Mouse (Mus musculus) CH12.LX (cell line): ENCODE measurements around the gene Cisd3. TPM values are rescaled to one million over a fixed set of nuclear protein-coding genes. Genes with fewer than 3 reads are reported as not detected.

Experiments
- DNase-seq: peaks from one replicate; pipeline ENCODE4 v3.0.0-alpha.2; 2013; ENCODE audit errors: extremely low read depth
- H3K27ac ChIP-seq: 2 replicates; pipeline ENCODE4 v1.5.1; 2012; ENCODE audit warnings: low read depth, mild to moderate bottlenecking, control low read depth, moderate library complexity; ENCODE audit not compliant: insufficient read depth
- H3K27me3 ChIP-seq: replicated peaks from 2 replicates; pipeline ENCODE3; 2012; ENCODE audit warnings: inconsistent platforms
- H3K36me3 ChIP-seq, 2 experiments: replicated peaks in 1 of 2; 2 replicates each; pipeline versions ENCODE3 to v1.6.1; 2012; ENCODE audit warnings: inconsistent platforms in 1 of 2, low read length in 1 of 2, mild to moderate bottlenecking in 1 of 2, mixed read lengths in 1 of 2, moderate library complexity in 1 of 2; ENCODE audit not compliant: control insufficient read depth in 1 of 2, insufficient read depth in 1 of 2
- H3K4me1 ChIP-seq, 2 experiments: 2 replicates each; pipeline ENCODE4 v1.6.1; 2012; ENCODE audit warnings: inconsistent platforms in 1 of 2, moderate library complexity in 1 of 2; ENCODE audit not compliant: insufficient read depth in 2 of 2, control insufficient read depth in 1 of 2
- H3K4me2 ChIP-seq: 2 replicates; pipeline ENCODE4 v1.6.1; 2012; ENCODE audit warnings: low read depth, mild to moderate bottlenecking, control low read depth; ENCODE audit not compliant: poor library complexity, insufficient read depth, severe bottlenecking
- H3K4me3 ChIP-seq, 3 experiments: fragments of 150-350 bp in 1 of 3; sonication (generic) in 1 of 3; replicated peaks in 1 of 3; 2 replicates each; pipeline versions ENCODE3 to v1.5.1; 2011 to 2012; ENCODE audit warnings: low read depth in 2 of 3, low read length in 2 of 3, mild to moderate bottlenecking in 2 of 3, moderate library complexity in 2 of 3, control low read depth in 1 of 3, improper control_type of control experiment in 1 of 3, inconsistent platforms in 1 of 3, mixed read lengths in 1 of 3; ENCODE audit not compliant: poor library complexity in 1 of 3
- H3K79me2 ChIP-seq: replicated peaks from 2 replicates; pipeline ENCODE4 v1.6.1; 2012; ENCODE audit warnings: mild to moderate bottlenecking, moderate library complexity; ENCODE audit not compliant: control insufficient read depth, poor library complexity, insufficient read depth, severe bottlenecking; ENCODE audit errors: extremely low read depth
- H3K9ac ChIP-seq: 2 replicates; pipeline ENCODE4 v1.6.1; 2012; ENCODE audit warnings: low read depth, mild to moderate bottlenecking, control low read depth, moderate library complexity; ENCODE audit not compliant: insufficient read depth
- H3K9me3 ChIP-seq: replicated peaks from 2 replicates; pipeline ENCODE3; 2012; ENCODE audit warnings: low read length, inconsistent platforms, mixed read lengths
- CHD1 ChIP-seq: IDR thresholded peaks from 2 replicates; pipeline ENCODE4 v1.6.1; 2012; ENCODE audit warnings: low read depth, low read length, improper control_type of control experiment, inconsistent platforms
- CHD2 ChIP-seq: IDR thresholded peaks from 2 replicates; pipeline ENCODE4 v1.6.1; 2011; ENCODE audit warnings: low read length, improper control_type of control experiment
- CTCF ChIP-seq, 2 experiments: IDR thresholded peaks in 1 of 2; conservative IDR thresholded peaks in 1 of 2; 2 replicates each; pipeline ENCODE4 v1.5.1; 2011 to 2012; ENCODE audit warnings: low read depth in 2 of 2, low read length in 2 of 2, improper control_type of control experiment in 1 of 2, inconsistent platforms in 1 of 2, mild to moderate bottlenecking in 1 of 2, moderate library complexity in 1 of 2
- ELF1 ChIP-seq: IDR thresholded peaks from 2 replicates; pipeline ENCODE4 v1.6.1; 2014; ENCODE audit warnings: low read depth, mild to moderate bottlenecking, inconsistent platforms, low read length, improper control_type of control experiment
- ETS1 ChIP-seq: conservative IDR thresholded peaks from 2 replicates; pipeline ENCODE4 v1.6.1; 2012; ENCODE audit warnings: low read depth, mild to moderate bottlenecking, inconsistent platforms, low read length, improper control_type of control experiment, moderate library complexity
- GABPA ChIP-seq: IDR thresholded peaks from 2 replicates; pipeline ENCODE4 v1.6.1; 2012; ENCODE audit warnings: low read depth, low read length, improper control_type of control experiment, inconsistent platforms; ENCODE audit not compliant: insufficient replicate concordance
- HCFC1 ChIP-seq: IDR thresholded peaks from 2 replicates; pipeline ENCODE4 v1.6.1; 2012; ENCODE audit warnings: low read depth, mild to moderate bottlenecking, inconsistent platforms, low read length, improper control_type of control experiment
- IRF4 ChIP-seq: IDR thresholded peaks from 2 replicates; pipeline ENCODE4 v1.6.1; 2014; ENCODE audit warnings: low read depth, mild to moderate bottlenecking, inconsistent platforms, low read length, improper control_type of control experiment
- JUND ChIP-seq: conservative IDR thresholded peaks from 2 replicates; pipeline ENCODE4 v1.6.1; 2011; ENCODE audit warnings: low read depth, low read length, improper control_type of control experiment
- KAT2A ChIP-seq: IDR thresholded peaks from 2 replicates; pipeline ENCODE4 v1.6.1; 2012; ENCODE audit warnings: low read length, improper control_type of control experiment, inconsistent platforms; ENCODE audit not compliant: insufficient replicate concordance
- MAFK ChIP-seq: IDR thresholded peaks from 2 replicates; pipeline ENCODE4 v1.6.1; 2011; ENCODE audit warnings: low read length, improper control_type of control experiment; ENCODE audit not compliant: insufficient replicate concordance
- MAX ChIP-seq: IDR thresholded peaks from 2 replicates; pipeline ENCODE4 v1.6.1; 2011; ENCODE audit warnings: low read length, improper control_type of control experiment
- MAZ ChIP-seq: IDR thresholded peaks from 2 replicates; pipeline ENCODE4 v1.6.1; 2012; ENCODE audit warnings: low read depth, mild to moderate bottlenecking, inconsistent platforms, low read length, improper control_type of control experiment, moderate library complexity
- MEF2A ChIP-seq: IDR thresholded peaks from 2 replicates; pipeline ENCODE4 v1.6.1; 2014; ENCODE audit warnings: low read depth, mild to moderate bottlenecking, inconsistent platforms, low read length, improper control_type of control experiment, borderline replicate concordance
- MXI1 ChIP-seq: IDR thresholded peaks from 2 replicates; pipeline ENCODE4 v1.6.1; 2011; ENCODE audit warnings: mild to moderate bottlenecking, low read depth, low read length, improper control_type of control experiment
- MYC ChIP-seq: IDR thresholded peaks from 2 replicates; pipeline ENCODE4 v1.6.1; 2011; ENCODE audit warnings: low read depth, mild to moderate bottlenecking, improper control_type of control experiment, low read length
- NELFE ChIP-seq: IDR thresholded peaks from 2 replicates; pipeline ENCODE4 v1.6.1; 2011; ENCODE audit warnings: low read depth, low read length, improper control_type of control experiment
- NRF1 ChIP-seq: IDR thresholded peaks from 2 replicates; pipeline ENCODE4 v1.6.1; 2014; ENCODE audit warnings: low read depth, mild to moderate bottlenecking, inconsistent platforms, low read length, improper control_type of control experiment, moderate library complexity
- PAX5 ChIP-seq: IDR thresholded peaks from 2 replicates; pipeline ENCODE4 v1.6.1; 2012; ENCODE audit warnings: low read length, inconsistent platforms, mixed read lengths
- POLR2AphosphoS2 ChIP-seq: IDR thresholded peaks from 2 replicates; pipeline ENCODE4 v1.6.1; 2011; ENCODE audit warnings: low read depth, low read length, improper control_type of control experiment
- RCOR1 ChIP-seq: conservative IDR thresholded peaks from 2 replicates; pipeline ENCODE4 v1.6.1; 2012; ENCODE audit warnings: low read depth, mild to moderate bottlenecking, inconsistent platforms, low read length, improper control_type of control experiment
- SIN3A ChIP-seq: IDR thresholded peaks from 2 replicates; pipeline ENCODE4 v1.6.1; 2012; ENCODE audit warnings: low read length, improper control_type of control experiment, inconsistent platforms
- SMC3 ChIP-seq: IDR thresholded peaks from 2 replicates; pipeline ENCODE4 v1.6.1; 2011; ENCODE audit warnings: low read depth, low read length, improper control_type of control experiment
- TBP ChIP-seq: conservative IDR thresholded peaks from 2 replicates; pipeline ENCODE4 v1.6.1; 2011; ENCODE audit warnings: low read depth, low read length, improper control_type of control experiment
- TCF12 ChIP-seq: IDR thresholded peaks from 2 replicates; pipeline ENCODE4 v1.6.1; 2014; ENCODE audit warnings: low read depth, mild to moderate bottlenecking, inconsistent platforms, low read length, improper control_type of control experiment
- USF1 ChIP-seq: IDR thresholded peaks from 2 replicates; pipeline ENCODE4 v1.6.1; 2014; ENCODE audit warnings: low read depth, mild to moderate bottlenecking, inconsistent platforms, low read length, improper control_type of control experiment
- USF2 ChIP-seq: conservative IDR thresholded peaks from 2 replicates; pipeline ENCODE4 v1.6.1; 2011; ENCODE audit warnings: low read depth, low read length, improper control_type of control experiment
- ZC3H11A ChIP-seq: IDR thresholded peaks from 2 replicates; pipeline ENCODE4 v1.6.1; 2012; ENCODE audit warnings: low read depth, mild to moderate bottlenecking, inconsistent platforms, low read length, improper control_type of control experiment
- ZKSCAN1 ChIP-seq: IDR thresholded peaks from 2 replicates; pipeline ENCODE4 v1.6.1; 2012; ENCODE audit warnings: low read depth, inconsistent platforms, low read length, improper control_type of control experiment, borderline replicate concordance
- ZNF384 ChIP-seq: IDR thresholded peaks from 2 replicates; pipeline ENCODE4 v1.6.1; 2012; ENCODE audit warnings: low read depth, low read length, improper control_type of control experiment, inconsistent platforms
- dilution Hi-C: fragments of 300-500 bp; cut with MboI; formaldehyde crosslinking; loops from 2 replicates; pipeline ENCODE4 v1.14.3; 2020; ENCODE audit warnings: low sequenced_read_pairs; ENCODE audit not compliant: extremely low pct_unique_long_range_greater_than_20kb, extremely low pct_ligation_motif_present
- in situ Hi-C: fragments of 300-500 bp; cut with MboI; formaldehyde crosslinking; loops from 3 replicates; pipeline ENCODE4 v1.14.3; 2019; ENCODE audit warnings: low sequenced_read_pairs, low pct_ligation_motif_present, low pct_unique_long_range_greater_than_20kb, mixed read lengths
- polyA plus RNA-seq: library from polyadenylated mRNA; unstranded; fragments of >175 nt; gene quantifications from 2 replicates; pipeline ENCODE4 v1.2.1, GENCODE M21; 2012; ENCODE audit warnings: low read depth; ENCODE audit not compliant: insufficient read length
- total RNA-seq, 2 experiments: library from RNA; depleted of rRNA; stranded (reverse); fragments of 300-350 nt in 1 of 2; fragments of >200 nt in 1 of 2; gene quantifications; 2 replicates each; pipeline ENCODE4 v1.2.3; 2012 to 2014

Cisd3 gene
- total and polyA plus RNA-seq, 3 experiments = 66.1 to 221 (median 141) TPM

GRCm38 (mm10) chr11:97658751-97659266 lies 26.8 kb upstream of the Cisd3 start:
- Histone ChIP-seq H3K9me3 (peaks cover 3% of the 10 kb centered on the region), H3K4me1 (peaks cover 17 to 48% of the 10 kb centered on the region in 2 experiments), H3K27me3 (no peaks in the 10 kb centered on the region), H3K79me2 (peaks cover 18% of the 10 kb centered on the region), H3K4me3 (peak overlapping the region; percentile 82 to 88 (median 87)), H3K27ac (peak overlapping the region; percentile 98), H3K9ac (peak overlapping the region; percentile 82), H3K36me3 (peaks cover 14 to 42% of the 10 kb centered on the region in 2 experiments), H3K4me2 (peak overlapping the region; percentile 87)
- dilution Hi-C loops (no loop called here), in situ Hi-C loops (no loop called here)
- TF ChIP-seq KAT2A = 0 out of 2 replicates have a peak, but pooled peaks have one; percentile 20
- TF ChIP-seq MXI1 = no peak
- peak; percentile 8; the same call in 1 of the 2 replicates for TF ChIP-seq NELFE
- DNase-seq = no peak

- Histone ChIP-seq H3K27ac (peak overlapping the region; percentile 98), H3K9ac (peak overlapping the region; percentile 100), H3K4me3 (peak overlapping the region; percentile 82 to 88 (median 87)), H3K36me3 (peaks cover 14 to 36% of the 10 kb centered on the region in 2 experiments), H3K79me2 (peaks cover 24% of the 10 kb centered on the region), H3K9me3 (no peaks in the 10 kb centered on the region), H3K27me3 (no peaks in the 10 kb centered on the region), H3K4me1 (peaks cover 17 to 42% of the 10 kb centered on the region in 2 experiments), H3K4me2 (peak overlapping the region; percentile 87)
- in situ Hi-C loops (no loop called here), dilution Hi-C loops (no loop called here)
- peak; percentile 99 for DNase-seq
- TF ChIP-seq MAZ = peak; percentile 51; the same call in 1 of the 2 replicates
- TF ChIP-seq GABPA = no peak
- no peak for TF ChIP-seq USF2
- peak; percentile 53; the same call in 1 of the 2 replicates for TF ChIP-seq ELF1
- TF ChIP-seq MXI1 = peak; percentile 88
- TF ChIP-seq MAFK = peak; percentile 73
- no peak for TF ChIP-seq PAX5
- peak; percentile 37; the same call in 1 of the 2 replicates for TF ChIP-seq SMC3
- peak; percentile 89 for TF ChIP-seq TCF12
- peak; percentile 95 for TF ChIP-seq MYC
- peak; percentile 68 for TF ChIP-seq HCFC1
- peak; percentile 90 for TF ChIP-seq MEF2A
- TF ChIP-seq CHD1 = peak; percentile 87
- peak; percentile 88 for TF ChIP-seq IRF4
- no peak for TF ChIP-seq USF1
- no peak for TF ChIP-seq NRF1
- TF ChIP-seq ETS1 = peak; percentile 92
- TF ChIP-seq ZC3H11A = no peak
- TF ChIP-seq ZKSCAN1 = peak; percentile 96
- TF ChIP-seq CHD2 = peak; percentile 95
- peak; percentile 91 for TF ChIP-seq RCOR1
- peak; percentile 58 for TF ChIP-seq JUND
- peak; percentile 95 for TF ChIP-seq TBP
- TF ChIP-seq POLR2AphosphoS2 = peak; percentile 97
- TF ChIP-seq NELFE = peak; percentile 81
- peak; percentile 80 for TF ChIP-seq MAX
- peak; percentile 87 for TF ChIP-seq SIN3A
- TF ChIP-seq CTCF (conservative IDR thresholded peaks at IDR 0.05 in 1 of 2, IDR thresholded peaks at IDR 0.05 in 1 of 2; ENCODE audit: low read depth in 2 of 2, low read length in 2 of 2) = no peak
- peak; percentile 63 for TF ChIP-seq ZNF384
Observed at GRCm38 (mm10) chr11:97659267-97659989, 26.2 kb upstream of the Cisd3 start.
